Mouse (Mus musculus) spleen, postnatal 14 days (tissue): ENCODE measurements around the gene Gm7073.
A peak's percentile ranks its signal among the peaks of the same experiment; 100 is the strongest.

Source experiments
- DNase-seq, 2 experiments: peaks; one replicate each; pipeline ENCODE4 v3.0.0; 2021 to 2022; ENCODE audit warnings: low spot score in 2 of 2

Gm7073 gene

DNA sequence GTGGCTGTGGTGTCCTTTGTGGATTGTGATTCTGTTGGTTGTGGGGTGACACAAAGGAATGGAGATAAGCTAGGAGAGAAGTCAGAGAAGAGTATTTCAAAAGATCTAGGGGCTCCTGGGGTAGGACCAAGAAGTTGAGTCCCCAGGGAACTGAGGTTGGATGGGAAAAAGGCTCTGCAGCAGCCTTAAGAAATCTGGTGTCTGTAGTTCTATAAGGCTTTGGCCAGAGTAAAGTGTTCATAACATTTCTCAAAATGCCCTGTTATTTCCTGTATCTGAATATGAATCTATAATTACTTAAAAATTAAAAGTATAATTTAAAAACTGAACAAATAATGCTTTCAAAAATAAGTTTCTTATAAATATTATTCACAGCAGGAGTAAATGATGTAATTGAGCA is at the start of gene Gm7073:
Gm7073 (minus strand) TSS at position 101 of the 400 bp plus-strand sequence.
- no peak for DNase-seq

DNA sequence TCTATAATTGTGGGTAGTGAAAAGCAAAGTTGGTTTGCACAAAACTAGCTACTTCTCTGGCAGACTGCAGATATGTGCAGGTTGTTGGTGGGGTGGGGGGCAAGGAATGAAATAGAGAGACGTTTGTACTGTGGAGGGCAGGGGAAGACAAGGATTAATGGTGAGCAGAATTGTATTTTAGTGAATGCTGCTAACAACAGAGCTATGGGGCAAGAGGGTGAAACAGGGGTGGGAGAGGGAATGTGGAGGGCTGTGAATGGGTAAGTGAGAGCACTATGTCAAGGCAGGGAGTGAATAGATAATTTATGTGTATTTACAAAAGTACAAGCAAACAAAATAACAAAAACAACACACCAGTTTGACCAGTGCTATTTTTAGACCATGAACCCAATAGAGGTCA is 31.5 kb upstream of the Gm7073 start:
- DNase-seq, result no peak

DNA sequence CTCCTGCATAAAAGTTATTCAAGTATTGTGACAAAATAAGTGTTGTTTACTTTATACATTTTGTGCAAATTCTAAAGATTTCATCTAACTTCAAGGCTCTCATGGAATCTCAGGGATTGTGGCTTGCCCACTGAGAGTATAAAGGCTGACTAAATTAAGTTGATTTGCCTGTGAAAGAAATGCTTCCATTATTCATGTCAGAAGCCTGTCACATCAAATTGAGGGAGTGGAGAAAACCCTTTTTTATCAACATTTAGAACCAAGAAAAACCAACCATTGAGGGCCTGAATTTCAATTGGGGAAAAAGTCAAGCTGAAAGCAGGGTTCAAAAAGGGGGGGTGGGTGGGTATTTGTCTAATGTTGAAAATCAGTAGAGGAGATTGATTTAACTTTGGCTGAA is 30.0 kb upstream of the Gm7073 start:
- no peak for DNase-seq

DNA sequence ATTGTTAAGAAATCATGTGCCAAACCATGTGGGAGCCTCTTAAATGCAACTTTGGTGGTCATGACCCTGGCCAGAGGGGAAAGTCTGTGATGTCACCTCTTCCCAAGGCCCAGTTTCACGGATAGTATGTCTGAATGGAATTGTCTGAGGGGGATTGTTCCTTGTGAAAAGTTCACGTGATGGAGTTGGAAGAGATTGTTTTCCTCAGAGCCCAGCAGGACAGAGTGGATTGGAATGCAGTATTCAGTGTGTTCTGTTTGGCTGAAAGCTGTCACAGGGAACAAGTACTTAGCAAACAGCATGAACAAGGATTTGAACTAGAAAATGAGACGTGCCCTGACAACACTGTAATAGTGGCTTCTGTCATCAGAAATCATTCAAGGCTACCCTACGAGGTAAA is 16.2 kb upstream of the Gm7073 start:
- no peak for DNase-seq

DNA sequence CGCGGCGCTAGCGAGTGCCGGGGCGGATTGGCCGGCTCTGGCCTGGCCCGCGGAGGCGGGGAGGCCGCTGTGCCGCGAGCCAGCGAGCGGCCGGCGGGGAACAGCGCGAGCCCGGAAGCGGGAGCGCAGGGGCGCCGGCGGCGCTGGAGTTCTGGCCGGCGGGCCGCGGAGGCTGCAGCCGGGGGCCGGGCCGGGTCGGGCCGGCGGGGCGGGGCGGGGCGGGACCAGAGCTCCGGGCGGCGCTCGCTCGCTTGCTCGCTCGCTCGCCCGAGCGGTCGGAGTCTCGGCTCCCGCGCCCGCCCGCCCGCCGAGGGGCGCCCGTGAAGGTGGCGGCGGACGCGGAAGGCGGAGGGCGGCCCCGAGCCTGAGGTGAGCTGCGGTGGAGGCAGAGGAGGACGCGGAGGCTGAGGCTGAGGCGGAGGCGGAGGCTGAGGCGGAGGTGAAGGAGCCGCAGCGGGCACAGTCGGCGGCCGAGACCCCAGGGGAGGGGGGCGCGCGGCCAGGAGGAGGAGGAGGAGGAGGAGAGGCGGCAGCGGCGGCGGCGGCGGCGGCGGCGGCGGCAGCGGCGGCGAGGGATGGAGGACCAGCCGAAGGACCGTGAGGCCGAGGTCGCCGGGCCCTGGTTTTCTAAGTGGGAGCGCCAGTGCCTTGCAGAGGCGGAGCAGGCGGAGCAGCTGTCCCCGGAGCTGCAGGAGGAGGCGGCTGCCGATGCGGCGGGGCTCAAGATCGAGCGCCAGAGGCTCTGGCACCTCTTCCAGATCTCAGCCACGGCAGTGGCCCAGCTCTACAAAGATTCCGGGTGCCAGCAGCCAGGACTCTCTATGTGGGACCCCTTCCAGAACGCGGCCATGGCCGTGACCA is 8.6 kb upstream of the Gm7073 start:
- no peak for DNase-seq

DNA sequence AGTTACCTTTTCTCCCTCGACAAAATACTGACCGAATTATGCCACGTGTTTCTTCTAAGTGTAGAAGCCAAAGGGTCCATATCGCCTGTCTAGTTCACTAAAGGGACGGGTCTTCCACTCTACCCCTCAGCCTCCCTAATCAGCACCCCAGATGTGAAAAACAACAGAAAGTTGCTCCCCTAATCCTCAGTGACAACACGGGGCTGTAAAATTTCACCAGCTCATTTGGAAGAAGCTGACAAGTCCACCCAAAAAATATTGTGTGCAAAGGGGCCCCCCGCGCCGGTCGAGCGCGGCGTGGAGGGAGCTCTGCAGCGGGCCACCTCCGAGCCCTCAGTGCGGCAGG is 8.0 kb upstream of the Gm7073 start:
- DNase-seq, result no peak

DNA sequence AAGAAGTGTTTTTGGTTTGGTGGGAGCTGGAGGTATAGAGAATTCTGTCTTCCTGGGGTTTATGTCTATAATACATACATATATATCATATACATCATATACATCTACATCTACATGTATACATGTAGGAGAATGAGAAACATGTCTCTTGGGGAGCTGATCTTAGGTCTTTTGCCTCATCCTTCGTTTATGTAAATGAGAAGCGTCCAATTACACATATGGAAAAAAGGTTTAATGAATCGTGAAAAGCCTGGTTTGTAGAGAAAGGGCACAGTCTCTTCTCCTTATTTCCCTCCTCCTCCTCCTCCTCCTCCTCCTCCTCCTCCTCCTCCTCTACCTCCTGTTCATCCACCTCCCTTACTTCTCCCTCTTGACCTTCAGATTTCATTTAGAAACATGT is 6.9 kb upstream of the Gm7073 start:
- DNase-seq, result no peak

DNA sequence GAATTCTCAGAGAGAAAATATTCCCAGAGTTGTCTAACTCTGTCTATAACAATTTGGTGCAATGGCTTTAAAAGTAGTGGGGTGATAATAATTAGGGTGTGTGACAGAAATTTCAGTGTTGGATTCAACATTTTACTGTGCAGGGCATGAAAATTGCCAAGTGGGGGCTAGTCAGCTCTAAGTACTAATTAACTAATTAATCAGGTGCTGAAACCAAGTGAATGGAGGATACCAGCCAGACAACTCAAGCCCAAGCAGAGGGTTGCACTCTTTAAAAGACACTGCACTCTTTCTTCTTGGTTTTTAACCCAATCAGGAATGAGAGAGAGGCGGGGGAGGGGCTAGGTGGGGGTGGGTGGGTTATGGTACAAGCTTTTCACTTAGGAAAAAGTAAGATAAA is 6.4 kb upstream of the Gm7073 start:
- no peak for DNase-seq

DNA sequence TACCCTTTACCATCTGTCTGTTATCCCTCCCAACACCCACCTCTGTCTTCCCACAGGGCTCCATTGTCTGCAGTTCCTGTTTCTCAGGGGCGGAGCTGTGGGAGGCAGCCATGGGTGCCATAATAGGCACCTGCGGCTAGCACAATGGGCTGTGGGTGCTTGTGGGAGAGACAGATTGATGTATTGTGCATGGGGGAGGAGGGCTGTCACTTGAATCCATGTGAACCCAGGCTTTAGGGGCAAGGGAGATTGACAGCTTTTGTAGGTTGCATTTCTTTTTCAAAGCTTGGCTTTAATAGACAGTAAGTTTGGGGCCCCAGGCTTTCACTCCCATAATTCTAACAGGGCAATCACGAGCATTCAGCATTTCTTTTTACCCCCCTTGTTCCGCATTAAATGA is 5.0 kb upstream of the Gm7073 start:
- DNase-seq, result no peak

DNA sequence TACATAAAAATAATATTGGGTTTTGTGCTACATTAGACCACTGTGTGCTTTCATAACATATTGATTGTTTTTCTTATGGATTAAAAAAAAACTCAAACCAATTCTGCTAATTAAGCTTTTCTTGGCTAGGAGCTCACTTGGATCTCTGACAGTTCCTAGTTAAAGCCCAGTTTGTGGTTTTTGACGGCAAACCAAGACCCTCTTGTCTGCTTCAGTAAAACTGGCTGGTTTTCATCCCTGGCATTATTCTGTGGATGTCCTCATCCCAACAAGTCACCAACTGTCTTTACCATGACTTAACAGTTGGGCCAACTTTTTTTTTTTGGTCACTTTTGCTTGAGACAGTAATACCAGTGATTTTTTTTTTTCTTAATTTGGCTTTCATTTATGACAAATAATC is 3.9 kb upstream of the Gm7073 start:
- no peak for DNase-seq

DNA sequence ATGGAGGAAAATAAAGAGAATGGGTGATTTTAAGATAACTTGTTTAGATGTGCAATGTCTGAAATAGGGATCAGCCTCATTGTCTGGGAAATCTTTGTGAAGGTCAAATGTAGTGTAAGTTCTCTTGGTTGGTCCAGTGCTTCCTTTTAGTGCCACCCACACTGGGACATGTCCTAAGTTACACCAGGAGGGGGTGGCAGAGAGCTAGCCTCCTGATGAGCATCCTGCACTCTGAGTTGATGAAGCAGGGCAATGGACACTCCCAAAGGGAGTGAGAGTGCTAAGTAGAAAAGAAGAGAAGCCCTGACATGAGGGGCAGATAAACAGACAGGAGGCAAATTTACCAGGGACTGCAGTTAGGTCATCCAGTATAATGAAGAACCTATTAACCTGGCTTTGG is 35.1 kb downstream of the Gm7073 start:
- no peak for DNase-seq

DNA sequence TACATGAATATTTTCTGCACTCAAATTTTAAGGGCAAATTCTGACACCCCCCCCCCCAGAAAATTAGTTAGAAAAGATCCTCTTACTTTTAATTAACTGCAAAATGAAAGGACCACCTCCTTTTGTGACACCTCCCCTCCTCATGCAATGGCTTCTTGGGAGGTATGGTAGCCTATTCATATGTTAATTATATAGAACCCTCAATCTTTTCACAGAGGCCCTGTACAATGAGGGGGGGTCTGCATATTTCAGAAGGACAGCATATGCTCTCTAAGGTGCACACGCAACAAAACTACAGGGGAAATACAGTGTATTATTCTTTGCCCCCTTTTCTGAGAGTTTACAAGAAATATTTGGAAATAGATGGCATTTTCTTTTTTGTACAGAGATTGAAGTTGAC is 41.3 kb downstream of the Gm7073 start:
- no peak for DNase-seq

DNA sequence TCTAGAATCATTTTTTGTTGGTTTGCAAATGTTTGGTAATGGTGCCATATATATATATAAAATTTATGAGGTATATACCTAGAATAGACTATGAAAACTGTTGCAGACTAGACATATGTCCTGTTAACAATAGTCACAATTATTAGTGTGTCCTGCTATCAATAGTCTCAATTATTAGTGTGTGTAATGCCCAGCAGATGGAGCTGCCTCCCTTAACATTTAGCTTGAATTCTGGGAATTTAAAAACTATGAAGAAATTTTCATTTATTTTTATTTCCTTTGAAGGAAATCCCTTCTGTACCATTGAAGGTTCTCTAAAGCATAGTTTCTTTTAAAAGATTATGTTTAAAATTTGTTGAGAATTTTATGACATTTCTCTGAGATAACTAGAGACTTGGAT is 43.7 kb downstream of the Gm7073 start:
- no peak for DNase-seq

DNA sequence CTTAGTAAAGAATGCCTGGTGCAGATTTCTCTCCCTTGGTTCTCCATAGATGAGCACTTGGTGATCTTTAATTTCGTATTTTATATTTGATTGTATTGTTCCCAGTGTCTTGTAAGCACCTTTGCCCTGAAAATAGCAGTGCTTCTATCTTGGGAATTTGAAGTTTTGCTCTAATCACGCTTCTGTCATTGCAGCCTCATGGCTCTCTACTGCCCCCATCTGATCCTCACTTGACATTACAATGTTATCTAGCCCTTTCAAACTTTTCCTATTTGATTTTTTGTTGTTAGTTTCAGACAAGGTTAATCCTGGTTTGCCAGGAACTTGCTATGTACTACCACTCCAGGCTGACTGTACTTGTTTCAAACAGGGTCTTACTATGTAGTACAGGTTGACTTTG is 75.3 kb downstream of the Gm7073 start:
- DNase-seq, result no peak

DNA sequence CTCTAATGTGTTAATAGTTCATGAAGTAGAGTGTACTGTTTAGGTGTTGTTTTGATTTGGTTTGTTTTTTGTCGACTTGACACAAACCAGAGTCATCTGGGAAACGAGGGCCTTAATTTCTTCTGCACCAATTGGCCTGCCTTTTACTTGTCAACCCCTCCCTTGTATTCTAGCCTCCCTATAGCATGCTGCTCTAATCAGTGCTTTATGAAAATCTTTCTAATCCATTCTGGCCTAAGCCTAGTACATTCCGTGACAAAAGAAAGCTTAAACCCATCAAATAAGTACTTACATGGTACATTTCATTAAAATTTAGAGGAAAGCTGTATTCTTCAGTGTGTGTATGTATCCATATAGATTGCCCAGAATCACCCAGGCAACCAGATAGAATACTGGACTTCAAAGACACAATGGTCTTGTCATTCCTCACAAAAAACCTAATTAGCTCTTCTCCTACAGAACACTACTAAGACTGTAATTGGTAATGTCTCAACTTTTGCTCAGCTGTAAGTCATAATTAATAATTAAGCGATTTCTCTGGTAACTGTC is 124.4 kb downstream of the Gm7073 start:
- no peak for DNase-seq

DNA sequence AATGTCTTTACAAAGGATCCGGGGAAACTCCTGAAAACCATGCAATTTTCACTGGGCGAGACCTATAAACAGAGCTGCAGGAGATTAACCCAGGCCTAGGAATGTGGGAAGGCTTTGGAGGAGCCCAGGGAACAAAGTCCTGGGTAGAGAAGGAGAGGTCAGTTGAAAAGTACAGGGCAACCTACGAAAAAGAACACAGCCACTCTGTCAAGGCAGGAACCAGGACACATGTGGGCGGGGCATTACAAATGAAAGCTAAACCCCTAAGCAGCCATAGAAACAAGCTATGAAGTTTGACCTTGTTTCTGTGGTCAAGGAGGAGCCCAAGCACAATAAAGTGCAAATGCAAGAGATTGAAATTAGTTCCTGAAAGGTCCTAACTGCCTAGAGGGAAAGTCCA is 133.4 kb downstream of the Gm7073 start:
- DNase-seq, result no peak

DNA sequence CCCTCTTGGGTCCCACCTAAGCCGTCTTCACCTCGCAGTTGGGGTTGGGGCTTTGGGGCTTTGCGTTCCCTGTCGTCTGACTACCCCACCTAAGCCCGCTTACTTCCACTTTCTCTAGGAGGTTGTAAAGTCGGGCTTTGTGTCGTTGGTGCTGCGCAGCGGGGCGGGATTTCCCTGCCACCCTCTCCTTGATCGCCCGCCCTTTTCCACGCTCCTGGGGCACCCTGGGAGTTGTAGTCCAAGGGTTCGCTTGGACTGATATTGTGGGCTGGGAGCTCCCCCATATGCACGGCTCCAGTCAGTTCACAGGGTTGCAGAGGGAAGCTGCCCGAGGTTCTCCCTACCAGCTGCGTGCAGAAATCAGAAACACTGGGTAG is 134.4 kb downstream of the Gm7073 start:
- DNase-seq, result peak; percentile 68 to 79

DNA sequence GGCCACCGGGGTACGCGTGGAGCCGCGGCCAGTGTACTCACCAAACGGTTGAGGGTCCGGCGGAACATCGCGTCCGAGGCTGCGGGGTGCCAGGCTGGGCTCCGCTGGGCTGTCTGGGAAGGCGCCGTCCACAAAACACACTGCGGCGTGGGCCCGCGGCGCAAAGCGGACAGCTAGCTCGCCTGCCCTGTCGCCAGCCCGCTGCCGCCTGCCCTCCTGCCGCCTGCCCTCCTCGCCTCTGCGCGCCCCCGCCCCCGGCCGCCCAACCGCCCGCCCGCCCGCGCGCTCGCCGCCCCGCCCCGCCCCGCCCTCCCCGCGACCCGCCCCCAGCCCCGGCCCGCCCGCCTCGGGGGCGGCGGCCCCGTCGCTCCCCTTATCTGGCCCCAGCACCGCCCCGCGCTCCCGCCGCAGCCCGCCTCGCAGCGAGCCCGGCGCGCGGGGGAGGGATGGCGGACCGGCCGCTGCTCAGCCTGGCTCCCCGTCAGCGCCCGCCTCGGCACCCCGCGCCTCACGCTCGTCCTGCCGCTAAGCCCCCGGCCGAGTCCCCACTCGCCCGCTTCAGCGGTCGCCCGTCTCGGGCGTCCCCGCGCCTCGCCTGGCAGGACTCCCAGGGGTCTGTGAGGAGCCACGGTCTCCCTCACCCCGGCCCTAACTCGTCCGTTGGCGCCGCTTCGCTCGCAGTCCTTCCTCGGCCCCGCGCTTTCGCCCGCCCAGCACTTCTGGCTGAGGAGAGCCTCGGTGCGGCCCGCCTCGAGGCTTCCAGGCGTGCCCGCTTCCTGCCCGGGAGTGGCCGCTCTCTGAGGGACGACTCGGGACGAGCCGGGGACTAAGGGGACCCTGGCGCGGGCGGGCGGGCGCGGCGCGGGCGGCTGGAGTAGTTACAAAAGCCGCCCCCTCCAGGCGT is 135.0 kb downstream of the Gm7073 start:
- peak; percentile 44 to 57 for DNase-seq

DNA sequence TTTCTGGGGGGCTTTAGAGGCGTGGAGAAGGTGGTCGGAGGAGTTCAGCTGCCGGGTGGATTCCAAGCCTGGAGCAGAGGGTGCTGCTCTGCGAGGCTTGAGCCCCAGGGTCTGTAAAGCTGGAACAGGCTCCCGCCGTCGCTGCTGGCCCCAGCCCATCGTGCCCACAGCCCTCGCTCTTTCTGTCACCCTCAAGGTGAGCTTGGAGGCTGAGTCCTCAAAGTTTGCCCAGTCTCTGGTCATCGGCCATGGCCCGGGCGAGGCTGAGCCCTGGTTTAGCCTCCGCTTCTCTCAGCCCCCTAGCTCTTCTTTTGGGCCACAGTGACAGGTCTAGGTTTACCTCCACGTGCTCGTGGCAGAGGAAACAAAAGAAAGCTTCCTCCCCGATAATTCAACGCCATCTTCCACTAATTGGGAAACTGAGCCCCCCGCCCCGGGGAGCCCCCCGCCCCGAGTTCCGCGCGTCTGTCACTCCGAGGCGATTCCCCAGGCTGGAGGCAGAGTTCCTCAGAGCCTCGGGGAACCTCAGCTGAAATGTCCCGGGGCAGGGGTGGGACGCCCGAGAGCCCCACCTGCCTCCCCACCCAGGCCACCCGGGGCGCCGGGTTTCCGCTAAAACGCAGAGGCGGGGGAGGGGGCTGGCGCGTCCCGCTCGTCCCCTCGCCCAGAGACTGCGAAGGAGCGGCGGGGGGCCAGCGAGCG is 135.8 kb downstream of the Gm7073 start:
- peak; percentile 7 to 32 for DNase-seq

DNA sequence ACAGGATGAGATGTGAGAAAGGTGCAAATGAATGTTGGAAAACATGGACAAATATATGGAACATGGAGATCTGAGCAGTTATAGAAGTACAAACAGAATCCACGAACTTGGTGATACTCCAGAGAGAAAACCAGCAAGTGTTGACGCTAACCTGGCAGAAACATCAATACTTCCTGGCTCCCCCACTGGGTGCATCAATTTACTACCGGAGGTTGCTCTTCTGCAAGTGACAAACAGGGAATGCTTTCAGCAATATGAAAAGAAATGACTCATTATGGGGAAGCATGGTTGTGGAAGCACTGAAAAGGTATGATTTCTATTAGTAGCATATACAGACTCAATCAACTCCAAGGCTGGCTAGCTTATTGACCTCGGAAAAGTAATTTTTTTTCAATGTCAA is 144.8 kb downstream of the Gm7073 start:
- DNase-seq, result no peak

DNA sequence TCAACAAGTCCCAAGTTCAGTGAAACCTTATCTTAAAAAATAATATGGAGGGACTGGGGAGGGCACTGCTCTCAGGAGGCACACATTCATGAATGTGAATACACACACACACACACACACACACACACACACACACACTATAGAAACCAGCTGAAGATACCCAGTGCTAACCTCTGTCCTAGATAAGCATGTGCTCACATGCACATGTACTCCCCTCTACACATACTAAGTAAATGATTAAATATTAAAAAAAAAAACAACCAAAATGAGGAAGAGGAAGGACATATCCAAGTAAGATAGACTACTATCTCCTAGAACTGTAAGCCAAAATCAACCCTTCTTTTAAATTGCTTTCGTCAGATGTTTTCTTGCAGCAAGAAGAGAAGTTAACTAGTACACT is 152.2 kb downstream of the Gm7073 start:
- no peak for DNase-seq
